Mouse (Mus musculus): Measurements from ENCODE around the gene Mcm2. TPM values are rescaled to one million over a fixed set of nuclear protein-coding genes. Genes with fewer than 3 reads are reported as not detected.
A peak's percentile ranks its signal among the peaks of the same experiment; 100 is the strongest.

The Mcm2 gene
- 133 and 188 TPM in 2 replicates for polyA plus RNA-seq (2012; ENCODE audit: insufficient read depth, low replicate concordance)

DNA sequence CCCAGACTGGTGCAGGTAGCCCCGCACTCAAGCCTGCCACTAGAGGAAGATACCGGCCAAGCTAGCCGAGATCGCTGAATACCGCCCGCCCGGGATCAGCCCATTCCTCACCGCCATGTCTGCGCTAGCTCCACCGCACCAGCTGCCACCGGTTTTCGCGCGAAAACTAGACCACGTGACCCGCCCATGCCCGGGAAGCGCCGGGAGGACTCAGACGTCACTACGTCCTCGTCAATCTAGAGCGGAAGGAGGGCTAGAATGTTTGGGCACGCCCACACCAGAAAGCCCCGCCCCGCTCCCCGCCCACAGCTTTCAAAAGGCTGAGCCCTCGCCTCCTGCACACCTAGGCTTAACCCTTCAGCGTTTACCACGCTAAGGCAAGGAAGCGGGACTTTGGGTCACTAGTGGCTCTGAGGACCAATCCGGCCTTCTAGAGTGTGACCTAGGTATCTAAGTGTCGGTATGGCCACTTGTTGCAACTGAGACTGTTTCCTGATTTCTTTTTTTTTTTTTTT lies at the start of gene Mcm2:
Gene Mcm2, minus strand, starts transcription at position 247 of the 515 bp plus-strand sequence.
- peaks cover 67% of the 10 kb centered on the region for H3K4me1 ChIP-seq
- H3K9me3 ChIP-seq, result no peaks in the 10 kb centered on the region
- TF ChIP-seq GATA1 (IDR thresholded peaks at IDR 0.05; ENCODE audit: borderline replicate concordance, low read length) (no peak), FLI1 (IDR thresholded peaks at IDR 0.05; ENCODE audit: low read length) (no peak; the same call in 1 of the 2 replicates)
- no peaks in the 10 kb centered on the region for H3K27me3 ChIP-seq (replicated peaks)
- H3K36me3 ChIP-seq (replicated peaks; ENCODE audit: low read length), result peaks cover 37% of the 10 kb centered on the region
- peak within 1 kb of the TSS; percentile 98 for H3K4me3 ChIP-seq (replicated peaks)

- no peaks in the 10 kb centered on the region for H3K9me3 ChIP-seq
- no peak for TF ChIP-seq GATA1 (IDR thresholded peaks at IDR 0.05; ENCODE audit: borderline replicate concordance, low read length)
- no peak for TF ChIP-seq FLI1 (IDR thresholded peaks at IDR 0.05; ENCODE audit: low read length)
- H3K4me3 ChIP-seq (replicated peaks), result no peak overlapping the region
- H3K27me3 ChIP-seq (replicated peaks), result peaks cover 39% of the 10 kb centered on the region
- no peaks in the 10 kb centered on the region for H3K36me3 ChIP-seq (replicated peaks; ENCODE audit: low read length)
- peaks cover 1% of the 10 kb centered on the region for H3K4me1 ChIP-seq
Measured at GRCm38 (mm10) chr6:88947771-88948170, 49.2 kb upstream of the Mcm2 start.

DNA sequence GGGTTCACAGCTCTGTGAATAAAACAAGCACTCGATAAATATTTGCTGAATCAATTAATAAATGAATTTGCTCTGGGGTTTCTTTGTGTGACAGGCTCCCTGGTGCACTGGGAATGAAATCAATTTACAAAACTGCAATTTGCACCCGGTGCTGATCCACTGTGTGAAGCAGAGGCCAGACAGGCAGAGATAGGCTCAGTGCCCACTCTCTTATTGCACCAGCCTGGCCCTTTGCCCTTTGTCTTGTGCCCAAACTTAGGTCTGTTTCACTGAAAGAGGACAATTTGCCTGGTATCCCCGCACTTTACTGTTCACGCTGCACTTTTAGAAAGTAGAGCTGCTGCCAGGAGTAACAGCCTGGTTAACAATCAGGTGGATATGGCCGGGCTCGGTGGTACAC lies 47.9 kb upstream of the Mcm2 start:
- TF ChIP-seq GATA1 (IDR thresholded peaks at IDR 0.05; ENCODE audit: borderline replicate concordance, low read length) (no peak), FLI1 (IDR thresholded peaks at IDR 0.05; ENCODE audit: low read length) (no peak)
- H3K27me3 ChIP-seq (replicated peaks), result peaks cover 46% of the 10 kb centered on the region
- no peaks in the 10 kb centered on the region for H3K36me3 ChIP-seq (replicated peaks; ENCODE audit: low read length)
- peaks cover 14% of the 10 kb centered on the region for H3K4me1 ChIP-seq
- H3K4me3 ChIP-seq (replicated peaks), result no peak overlapping the region
- H3K9me3 ChIP-seq, result no peaks in the 10 kb centered on the region

DNA sequence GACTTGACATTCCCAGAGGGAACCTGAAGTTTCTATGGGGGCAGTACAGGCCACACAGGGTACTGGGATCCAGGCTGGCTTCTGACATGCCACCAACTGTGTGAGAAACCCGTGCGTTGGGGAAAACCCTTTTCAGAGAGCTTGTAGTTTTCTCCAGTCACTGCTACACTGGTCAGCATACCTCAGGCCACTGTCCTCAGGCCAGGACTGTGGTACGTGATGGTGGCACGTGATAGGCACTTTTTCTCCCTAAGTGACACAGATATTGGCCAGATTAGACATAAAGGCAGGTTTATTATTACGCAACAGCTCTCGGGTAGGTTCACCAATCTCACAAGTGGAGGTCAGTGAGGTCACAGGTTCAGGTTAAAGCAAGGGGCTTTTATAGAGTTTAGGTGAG lies 45.1 kb upstream of the Mcm2 start:
- H3K36me3 ChIP-seq (replicated peaks; ENCODE audit: low read length), result no peaks in the 10 kb centered on the region
- peaks cover 40% of the 10 kb centered on the region for H3K4me1 ChIP-seq
- no peaks in the 10 kb centered on the region for H3K9me3 ChIP-seq
- TF ChIP-seq FLI1 (IDR thresholded peaks at IDR 0.05; ENCODE audit: low read length) (no peak), GATA1 (IDR thresholded peaks at IDR 0.05; ENCODE audit: borderline replicate concordance, low read length) (no peak)
- peaks cover 64% of the 10 kb centered on the region for H3K27me3 ChIP-seq (replicated peaks)
- no peak overlapping the region for H3K4me3 ChIP-seq (replicated peaks)

DNA sequence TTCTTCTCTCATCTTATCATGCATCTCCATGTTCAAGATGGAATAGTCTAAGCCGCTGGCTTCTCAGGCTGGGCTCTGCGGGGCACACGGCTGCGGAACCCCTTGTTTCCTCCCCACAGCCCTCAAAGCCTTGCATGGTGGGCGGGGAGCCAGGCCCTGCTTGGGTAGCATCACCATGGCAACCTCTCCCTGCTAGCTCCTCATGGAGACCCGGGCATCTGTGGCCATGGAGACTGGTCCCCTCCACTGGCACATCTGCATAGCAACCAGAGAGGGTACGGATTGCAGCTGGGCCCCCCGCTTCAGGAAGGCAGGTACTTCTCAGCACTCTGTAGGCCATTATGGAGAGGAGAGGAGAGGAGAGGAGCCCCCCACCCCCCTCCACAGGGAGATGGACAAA lies 44.0 kb upstream of the Mcm2 start:
- Histone ChIP-seq H3K4me3 (replicated peaks) (peak overlapping the region; percentile 14), H3K36me3 (replicated peaks; ENCODE audit: low read length) (no peaks in the 10 kb centered on the region), H3K4me1 (peaks cover 47% of the 10 kb centered on the region), H3K27me3 (replicated peaks) (peaks cover 74% of the 10 kb centered on the region), H3K9me3 (no peaks in the 10 kb centered on the region)
- no peak for TF ChIP-seq FLI1 (IDR thresholded peaks at IDR 0.05; ENCODE audit: low read length)
- TF ChIP-seq GATA1 (IDR thresholded peaks at IDR 0.05; ENCODE audit: borderline replicate concordance, low read length), result no peak

GRCm38 (mm10) chr6:88941628-88942027 lies 43.0 kb upstream of the Mcm2 start:
- Histone ChIP-seq H3K27me3 (replicated peaks) (peaks cover 80% of the 10 kb centered on the region), H3K9me3 (no peaks in the 10 kb centered on the region), H3K4me1 (peaks cover 47% of the 10 kb centered on the region), H3K36me3 (replicated peaks; ENCODE audit: low read length) (no peaks in the 10 kb centered on the region), H3K4me3 (replicated peaks) (peak overlapping the region; percentile 23)
- TF ChIP-seq FLI1 (IDR thresholded peaks at IDR 0.05; ENCODE audit: low read length) (no peak), GATA1 (IDR thresholded peaks at IDR 0.05; ENCODE audit: borderline replicate concordance, low read length) (no peak)

- TF ChIP-seq FLI1 (IDR thresholded peaks at IDR 0.05; ENCODE audit: low read length), result no peak
- no peak for TF ChIP-seq GATA1 (IDR thresholded peaks at IDR 0.05; ENCODE audit: borderline replicate concordance, low read length)
- Histone ChIP-seq H3K36me3 (replicated peaks; ENCODE audit: low read length) (no peaks in the 10 kb centered on the region), H3K27me3 (replicated peaks) (peaks cover 86% of the 10 kb centered on the region), H3K9me3 (no peaks in the 10 kb centered on the region), H3K4me3 (replicated peaks) (peak overlapping the region; percentile 6), H3K4me1 (peaks cover 47% of the 10 kb centered on the region)
Measured at GRCm38 (mm10) chr6:88940090-88940916, 41.7 kb upstream of the Mcm2 start.

DNA sequence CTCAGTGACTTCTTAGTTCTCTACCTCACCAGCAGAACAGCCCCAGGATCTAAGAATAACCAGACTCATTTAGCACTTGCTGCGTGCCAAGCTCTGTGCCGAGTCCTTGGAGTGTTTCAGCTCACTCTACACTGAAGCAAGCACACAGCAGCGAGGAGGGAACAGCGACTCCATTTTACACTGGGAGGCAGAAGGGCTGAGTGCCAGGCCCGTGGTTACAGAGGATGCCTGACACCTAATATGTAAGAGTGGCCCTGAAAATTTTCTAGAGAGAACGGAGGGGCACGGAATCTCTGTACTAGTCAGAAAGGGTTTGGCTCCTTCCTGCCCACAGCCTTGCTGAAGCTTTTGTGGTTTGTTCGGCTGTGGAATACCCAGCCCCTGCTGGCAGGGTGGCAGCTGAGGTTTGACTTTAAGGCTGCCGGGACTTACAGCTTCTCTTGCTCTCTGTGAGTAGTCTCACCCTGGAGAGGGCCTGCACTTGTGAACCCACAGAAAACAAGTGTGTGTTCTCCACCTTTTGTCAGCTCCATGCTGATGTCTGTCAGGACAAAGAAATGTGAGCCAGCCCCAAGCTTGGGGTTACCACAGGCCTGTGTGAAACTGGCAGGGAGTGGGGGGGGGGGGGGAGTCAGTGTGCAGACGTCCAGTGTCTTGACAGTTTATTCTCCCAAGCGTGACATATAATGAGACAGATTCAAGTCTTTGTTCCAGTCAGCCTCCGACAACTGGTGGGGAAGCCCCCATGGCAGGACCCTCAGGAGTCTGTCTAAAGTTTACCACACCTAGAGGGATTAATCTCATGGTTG lies 40.9 kb upstream of the Mcm2 start:
- Histone ChIP-seq H3K36me3 (replicated peaks; ENCODE audit: low read length) (no peaks in the 10 kb centered on the region), H3K4me1 (peaks cover 53% of the 10 kb centered on the region), H3K9me3 (no peaks in the 10 kb centered on the region), H3K4me3 (replicated peaks) (no peak overlapping the region), H3K27me3 (replicated peaks) (peaks cover 92% of the 10 kb centered on the region)
- TF ChIP-seq FLI1 (IDR thresholded peaks at IDR 0.05; ENCODE audit: low read length), result no peak
- no peak for TF ChIP-seq GATA1 (IDR thresholded peaks at IDR 0.05; ENCODE audit: borderline replicate concordance, low read length)

GRCm38 (mm10) chr6:88938664-88939055 lies 40.1 kb upstream of the Mcm2 start:
- Histone ChIP-seq H3K27me3 (replicated peaks) (peaks cover 92% of the 10 kb centered on the region), H3K36me3 (replicated peaks; ENCODE audit: low read length) (no peaks in the 10 kb centered on the region), H3K4me1 (peaks cover 53% of the 10 kb centered on the region), H3K9me3 (no peaks in the 10 kb centered on the region), H3K4me3 (replicated peaks) (no peak overlapping the region)
- TF ChIP-seq FLI1 (IDR thresholded peaks at IDR 0.05; ENCODE audit: low read length) (no peak), GATA1 (IDR thresholded peaks at IDR 0.05; ENCODE audit: borderline replicate concordance, low read length) (no peak)
